Mouse (Mus musculus) stomach, postnatal 0 days (tissue): ENCODE results near the gene Dcun1d4.

Experiments
- CTCF ChIP-seq: IDR thresholded peaks from 2 replicates; pipeline ENCODE4 v1.5.1; 2016; ENCODE audit warnings: antibody characterized with exemption, low read depth, mild to moderate bottlenecking, moderate library complexity
- EP300 ChIP-seq: optimal IDR thresholded peaks from 2 replicates; pipeline ENCODE3; 2016; ENCODE audit warnings: antibody characterized with exemption

GRCm38 (mm10) chr5:73497401-73497800 is 16.6 kb downstream of the Dcun1d4 start:
- TF ChIP-seq CTCF (no peak), EP300 (no peak)
